Mouse (Mus musculus) urinary bladder, postnatal 10 days (tissue): Measurements from ENCODE around the gene Gatd1.

Experiments
- DNase-seq: peaks from one replicate; pipeline ENCODE4 v3.0.0; 2022; ENCODE audit warnings: low spot score

Gene Gatd1

GRCm38 (mm10) chr7:141441460-141441859, 27.5 kb upstream of the Gatd1 start:
- no peak for DNase-seq

GRCm38 (mm10) chr7:141440613-141441012, 26.7 kb upstream of the Gatd1 start:
- no peak for DNase-seq

- no peak for DNase-seq
Measured at GRCm38 (mm10) chr7:141439811-141440210, 25.9 kb upstream of the Gatd1 start.

- no peak for DNase-seq
Measured at GRCm38 (mm10) chr7:141439140-141439679, 25.3 kb upstream of the Gatd1 start.

- DNase-seq = no peak
Measured at GRCm38 (mm10) chr7:141438201-141438968, 24.4 kb upstream of the Gatd1 start.

- no peak for DNase-seq
Measured at GRCm38 (mm10) chr7:141437178-141438120, 23.5 kb upstream of the Gatd1 start, which contains the start of gene Slc25a22. Gene Slc25a22 (minus strand): TSS chr7:141437892.

GRCm38 (mm10) chr7:141436523-141436892, 22.6 kb upstream of the Gatd1 start:
- DNase-seq = no peak

GRCm38 (mm10) chr7:141435856-141436522, 22.1 kb upstream of the Gatd1 start:
- no peak for DNase-seq

- DNase-seq = no peak
Measured at GRCm38 (mm10) chr7:141435129-141435855, 21.4 kb upstream of the Gatd1 start.

- DNase-seq = no peak
Measured at GRCm38 (mm10) chr7:141434464-141434863, 20.5 kb upstream of the Gatd1 start.

GRCm38 (mm10) chr7:141433517-141434400, 19.8 kb upstream of the Gatd1 start:
- no peak for DNase-seq

GRCm38 (mm10) chr7:141432741-141433516, 19.0 kb upstream of the Gatd1 start:
- DNase-seq = no peak

GRCm38 (mm10) chr7:141432186-141432611, 18.3 kb upstream of the Gatd1 start:
- DNase-seq = no peak

GRCm38 (mm10) chr7:141431434-141432185, 17.7 kb upstream of the Gatd1 start:
- DNase-seq = no peak

- DNase-seq = no peak
Measured at GRCm38 (mm10) chr7:141430585-141431240, 16.8 kb upstream of the Gatd1 start.

- no peak for DNase-seq
Measured at GRCm38 (mm10) chr7:141429840-141430584, 16.1 kb upstream of the Gatd1 start.

- DNase-seq = no peak
Measured at GRCm38 (mm10) chr7:141429310-141429709, 15.4 kb upstream of the Gatd1 start, which contains the start of gene Cend1. Gene Cend1 (minus strand): TSS chr7:141429491.
